Mouse (Mus musculus) ES-E14 (cell line): ENCODE measurements around the gene Dlx3.

Experiments
- CHD2 ChIP-seq: IDR thresholded peaks from 2 replicates; pipeline ENCODE4 v1.6.1; 2014; ENCODE audit warnings: mild to moderate bottlenecking, low read depth, low read length, inconsistent platforms
- HCFC1 ChIP-seq: IDR thresholded peaks from 2 replicates; pipeline ENCODE4 v1.6.1; 2012; ENCODE audit warnings: low read length, inconsistent platforms, borderline replicate concordance; ENCODE audit not compliant: insufficient read depth
- MAFK ChIP-seq: IDR thresholded peaks from 2 replicates; pipeline ENCODE4 v1.6.1; 2014; ENCODE audit warnings: mild to moderate bottlenecking, low read depth, low read length, inconsistent platforms; ENCODE audit not compliant: insufficient read depth
- ZC3H11A ChIP-seq: IDR thresholded peaks from 2 replicates; pipeline ENCODE4 v1.6.1; 2012; ENCODE audit warnings: low read depth, mild to moderate bottlenecking, inconsistent platforms, low read length, borderline replicate concordance
- ZNF384 ChIP-seq: IDR thresholded peaks from 2 replicates; pipeline ENCODE4 v1.6.1; 2012; ENCODE audit warnings: low read depth, low read length, inconsistent platforms

GRCm38 (mm10) chr11:95143663-95144062 lies 23.7 kb downstream of the Dlx3 start:
- TF ChIP-seq HCFC1 (no peak), ZC3H11A (no peak), ZNF384 (no peak), MAFK (no peak), CHD2 (no peak)
